Mouse (Mus musculus) limb, embryonic 12.5 days (tissue): ENCODE measurements around the gene Psme2. TPM values are rescaled to one million over a fixed set of nuclear protein-coding genes. Genes with fewer than 3 reads are reported as not detected.

Source experiments
- ATAC-seq: fragments of 200-750 bp; cut with Nextera tagmentation; 2 replicates; pipeline ENCODE4 v1.8.0; 2017; ENCODE audit warnings: low read depth, moderate TSS enrichment; ENCODE audit not compliant: insufficient number of reproducible peaks, insufficient read depth, low FRiP score, low TSS enrichment
- H3K27ac ChIP-seq: fragments of 300-500 bp; sonication (generic); 2 replicates; pipeline ENCODE4 v1.5.1; 2016; ENCODE audit warnings: mild to moderate bottlenecking, moderate library complexity
- H3K27me3 ChIP-seq: fragments of 300-500 bp; sonication (generic); 2 replicates; pipeline ENCODE4 v1.6.1; 2016; ENCODE audit warnings: mild to moderate bottlenecking, moderate library complexity
- H3K36me3 ChIP-seq: fragments of 300-500 bp; sonication (generic); 2 replicates; pipeline ENCODE4 v1.6.1; 2016; ENCODE audit warnings: mild to moderate bottlenecking, moderate library complexity
- H3K4me1 ChIP-seq: fragments of 300-500 bp; sonication (generic); replicated peaks from 2 replicates; pipeline ENCODE4 v1.6.1; 2016
- H3K4me2 ChIP-seq: fragments of 300-500 bp; sonication (generic); 2 replicates; pipeline ENCODE4 v1.6.1; 2016; ENCODE audit warnings: mild to moderate bottlenecking, moderate library complexity
- H3K4me3 ChIP-seq: fragments of 300-500 bp; sonication (generic); replicated peaks from 2 replicates; pipeline ENCODE4 v1.5.1; 2016; ENCODE audit warnings: mild to moderate bottlenecking
- H3K9ac ChIP-seq: fragments of 300-500 bp; sonication (generic); replicated peaks from 2 replicates; pipeline ENCODE4 v1.6.1; 2016; ENCODE audit warnings: mild to moderate bottlenecking, moderate library complexity
- H3K9me3 ChIP-seq: fragments of 300-500 bp; sonication (generic); 2 replicates; pipeline ENCODE4 v1.6.1; 2016; ENCODE audit warnings: mild to moderate bottlenecking, moderate library complexity
- WGBS: fragments of 180-500 bp; shearing (Covaris S2); methylation state at CpG from one replicate; pipeline ENCODE4 v1.1.7; 2016; 5-methylcytosine and 5-hydroxymethylcytosine counted together
- polyA plus RNA-seq: library from polyadenylated mRNA; unstranded; fragments of >200 nt; fragmentation: Nextera tagmentation; extraction: Ambion mirVana; gene quantifications from 2 replicates; pipeline ENCODE4 v1.2.1, GENCODE M21; 2016

Psme2 gene
- polyA plus RNA-seq, 1 experiment from 2014 or later: 260 TPM

DNA sequence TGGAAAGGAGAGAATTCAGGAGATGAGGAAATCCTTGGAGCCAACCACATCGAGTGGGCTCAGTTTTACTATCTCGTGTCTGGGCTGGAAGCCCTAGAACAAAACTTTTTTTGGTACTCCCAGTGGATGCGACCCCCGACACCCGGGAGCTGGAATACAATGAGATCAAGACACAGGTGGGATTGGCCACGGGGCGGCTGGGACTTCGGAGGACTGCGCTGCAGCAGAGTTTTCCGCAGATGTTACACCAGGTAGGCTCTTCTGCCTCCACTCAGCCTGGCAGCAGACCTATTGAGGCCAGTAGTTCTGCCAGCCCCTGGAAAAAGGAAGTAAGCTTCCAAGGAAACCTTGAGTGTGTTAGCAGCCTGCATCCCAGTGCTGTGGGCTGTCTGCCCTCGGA, 27.7 kb downstream of the Psme2 start:
- no peak for ATAC-seq
- no peak overlapping the region for H3K9ac ChIP-seq
- H3K4me1 ChIP-seq: peaks cover 14% of the 10 kb centered on the region
- no peaks in the 10 kb centered on the region for H3K9me3 ChIP-seq
- H3K36me3 ChIP-seq: peaks cover 52% of the 10 kb centered on the region
- H3K27me3 ChIP-seq: no peaks in the 10 kb centered on the region
- WGBS: 88% methylated on average over 11 of the region's 11 CpGs
- no peak overlapping the region for H3K4me3 ChIP-seq
- H3K27ac ChIP-seq: no peak overlapping the region
- H3K4me2 ChIP-seq: no peak overlapping the region

GRCm38 (mm10) chr14:55561860-55562259, 29.1 kb downstream of the Psme2 start:
- peak overlapping the region; percentile 66; the same call in 1 of the 2 replicates for H3K9ac ChIP-seq
- H3K9me3 ChIP-seq: no peaks in the 10 kb centered on the region
- peak overlapping the region; percentile 64; the same call in 1 of the 2 replicates for H3K4me3 ChIP-seq
- peaks cover 14% of the 10 kb centered on the region for H3K4me1 ChIP-seq
- no peak overlapping the region for H3K27ac ChIP-seq
- no peaks in the 10 kb centered on the region for H3K27me3 ChIP-seq
- no peak for ATAC-seq
- peaks cover 39% of the 10 kb centered on the region for H3K36me3 ChIP-seq
- WGBS: 81% methylated on average over 10 of the region's 10 CpGs
- no peak overlapping the region; the same call in 1 of the 2 replicates for H3K4me2 ChIP-seq

GRCm38 (mm10) chr14:55560202-55561073, 30.5 kb downstream of the Psme2 start, which contains the start of gene A730061H03Rik:
TSS of gene A730061H03Rik (minus strand) at chr14:55560406.
- Histone ChIP-seq H3K9ac (peak within 1 kb of the TSS; percentile 80), H3K4me3 (peak within 1 kb of the TSS; percentile 64), H3K27me3 (no peaks in the 10 kb centered on the region), H3K9me3 (no peaks in the 10 kb centered on the region), H3K36me3 (peaks cover 24% of the 10 kb centered on the region), H3K4me1 (peaks cover 14% of the 10 kb centered on the region), H3K4me2 (peak within 1 kb of the TSS; percentile 86), H3K27ac (peak within 1 kb of the TSS; percentile 98)
- ATAC-seq: peak; percentile 97
- WGBS: under 1% methylated on average over 51 of the region's 51 CpGs

DNA sequence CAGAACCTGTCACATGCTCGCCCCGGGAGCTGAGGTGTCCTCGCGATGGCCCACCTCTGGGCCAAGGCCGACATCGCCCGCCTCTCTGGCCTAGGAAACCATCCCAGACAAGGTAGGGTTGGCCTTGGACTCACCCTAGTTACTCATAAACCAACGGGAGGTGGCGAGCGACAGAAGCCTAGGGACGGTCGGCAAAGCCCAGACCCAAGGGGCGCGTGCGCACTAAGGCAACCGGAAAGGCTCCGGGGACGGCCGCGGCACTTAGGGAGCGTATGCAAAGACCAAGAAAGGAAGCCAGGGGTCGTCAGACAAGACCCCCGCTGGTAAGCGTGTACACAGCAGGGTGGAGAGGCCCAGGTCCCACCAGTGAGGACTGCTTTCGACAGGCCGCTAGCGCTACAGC, 31.1 kb downstream of the Psme2 start, which contains the start of gene Dcaf11:
TSS of gene Dcaf11 (plus strand) at position 208 of the 403 bp plus-strand sequence.
- H3K27me3 ChIP-seq: no peaks in the 10 kb centered on the region
- WGBS: under 1% methylated on average over 27 of the region's 27 CpGs

DNA sequence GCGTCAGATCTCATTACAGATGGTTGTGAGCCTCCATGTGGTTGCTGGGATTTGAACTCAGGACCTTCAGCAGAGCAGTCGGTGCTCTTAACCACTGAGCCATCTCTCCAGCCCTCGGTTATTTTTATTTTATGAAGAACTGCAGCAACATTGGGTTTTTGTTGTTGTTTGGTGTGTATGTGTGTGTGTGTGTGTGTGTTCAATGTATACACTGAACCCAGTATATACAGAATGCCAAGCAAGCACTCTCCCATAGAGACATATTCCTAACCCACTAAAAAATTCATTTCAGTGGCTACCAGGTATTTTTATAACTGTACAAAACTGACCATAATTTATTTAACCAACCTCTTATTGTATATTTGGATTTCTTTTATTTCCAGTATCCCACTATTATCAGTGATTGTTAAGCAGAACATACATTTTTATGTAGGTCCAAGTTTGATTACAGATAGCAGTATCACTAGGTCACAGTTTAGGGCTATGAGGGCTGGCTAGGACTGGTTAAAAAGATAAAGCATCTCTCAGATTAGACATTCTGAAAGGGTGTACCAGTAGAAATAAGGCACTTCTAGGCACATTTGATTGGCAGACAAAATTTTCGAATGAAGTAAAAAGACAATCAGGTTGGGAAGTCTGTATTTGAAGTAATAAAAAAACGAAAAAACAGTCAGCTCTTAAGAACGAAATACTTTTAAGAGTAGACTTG, 32.0 kb downstream of the Psme2 start:
- no peak for ATAC-seq
- Histone ChIP-seq H3K36me3 (peaks cover 9% of the 10 kb centered on the region), H3K9me3 (no peaks in the 10 kb centered on the region), H3K27ac (no peak overlapping the region; the same call in 1 of the 2 replicates), H3K4me2 (peak overlapping the region; percentile 86), H3K4me3 (peak overlapping the region; percentile 64), H3K4me1 (peaks cover 14% of the 10 kb centered on the region), H3K9ac (no peak overlapping the region; the same call in 1 of the 2 replicates), H3K27me3 (no peaks in the 10 kb centered on the region)
- 55% methylated on average over 6 of the region's 6 CpGs for WGBS

More for the DNA sequence above, 31.1 kb downstream of the Psme2 start, which contains the start of gene Dcaf11:
- Histone ChIP-seq H3K4me2 (peak within 1 kb of the TSS; percentile 86), H3K27ac (peak within 1 kb of the TSS; percentile 98), H3K9me3 (no peaks in the 10 kb centered on the region), H3K9ac (peak within 1 kb of the TSS; percentile 80), H3K4me1 (peaks cover 14% of the 10 kb centered on the region), H3K4me3 (peak within 1 kb of the TSS; percentile 64), H3K36me3 (peaks cover 18% of the 10 kb centered on the region)
- ATAC-seq: peak; percentile 84

DNA sequence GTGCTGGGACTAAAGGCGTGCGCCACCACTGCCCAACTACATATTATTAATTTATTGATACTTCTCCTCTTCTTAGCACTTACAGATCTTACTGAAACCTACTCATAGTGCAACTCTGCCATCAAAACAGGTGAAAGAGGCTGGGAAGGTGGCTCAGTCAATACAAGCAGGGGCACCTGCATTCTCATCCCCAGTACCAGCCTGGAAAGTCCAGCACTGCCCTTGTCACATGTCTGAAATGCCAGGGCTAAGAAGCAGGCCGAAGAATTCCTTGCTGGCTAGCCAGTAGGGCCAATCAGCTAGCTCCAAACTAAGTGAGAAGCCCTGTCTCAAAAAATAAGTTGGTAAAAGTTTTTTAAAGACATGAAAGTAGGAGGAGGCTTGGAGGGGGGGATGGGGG, 33.3 kb downstream of the Psme2 start:
- Histone ChIP-seq H3K27me3 (no peaks in the 10 kb centered on the region), H3K4me1 (peaks cover 14% of the 10 kb centered on the region), H3K9me3 (no peaks in the 10 kb centered on the region), H3K4me2 (no peak overlapping the region), H3K27ac (no peak overlapping the region), H3K4me3 (no peak overlapping the region), H3K36me3 (no peaks in the 10 kb centered on the region), H3K9ac (no peak overlapping the region)
- 84% methylated on average over 3 of the region's 3 CpGs for WGBS
- ATAC-seq: no peak

- Histone ChIP-seq H3K4me3 (no peak overlapping the region), H3K27me3 (no peaks in the 10 kb centered on the region), H3K36me3 (no peaks in the 10 kb centered on the region), H3K4me2 (no peak overlapping the region), H3K9ac (no peak overlapping the region), H3K27ac (no peak overlapping the region), H3K4me1 (peaks cover 11% of the 10 kb centered on the region), H3K9me3 (no peaks in the 10 kb centered on the region)
- no peak for ATAC-seq
- WGBS: 27% methylated on average over 5 of the region's 5 CpGs
Observed at GRCm38 (mm10) chr14:55557003-55557402, 33.9 kb downstream of the Psme2 start.

GRCm38 (mm10) chr14:55555788-55556187, 35.1 kb downstream of the Psme2 start:
- Histone ChIP-seq H3K4me1 (no peaks in the 10 kb centered on the region), H3K4me3 (no peak overlapping the region), H3K36me3 (0 out of 2 replicates have a peak, but pooled peaks cover under 1% of the 10 kb centered on the region), H3K9me3 (no peaks in the 10 kb centered on the region), H3K27ac (no peak overlapping the region), H3K4me2 (no peak overlapping the region), H3K9ac (no peak overlapping the region), H3K27me3 (no peaks in the 10 kb centered on the region)
- 83% methylated on average over 3 of the region's 3 CpGs for WGBS
- no peak for ATAC-seq

GRCm38 (mm10) chr14:55554635-55555034, 36.3 kb downstream of the Psme2 start:
- peaks cover 12% of the 10 kb centered on the region for H3K36me3 ChIP-seq
- no peaks in the 10 kb centered on the region for H3K9me3 ChIP-seq
- ATAC-seq: no peak
- no peaks in the 10 kb centered on the region for H3K27me3 ChIP-seq
- no peak overlapping the region for H3K27ac ChIP-seq
- no peaks in the 10 kb centered on the region for H3K4me1 ChIP-seq
- H3K4me2 ChIP-seq: no peak overlapping the region
- no peak overlapping the region for H3K9ac ChIP-seq
- no peak overlapping the region for H3K4me3 ChIP-seq

DNA sequence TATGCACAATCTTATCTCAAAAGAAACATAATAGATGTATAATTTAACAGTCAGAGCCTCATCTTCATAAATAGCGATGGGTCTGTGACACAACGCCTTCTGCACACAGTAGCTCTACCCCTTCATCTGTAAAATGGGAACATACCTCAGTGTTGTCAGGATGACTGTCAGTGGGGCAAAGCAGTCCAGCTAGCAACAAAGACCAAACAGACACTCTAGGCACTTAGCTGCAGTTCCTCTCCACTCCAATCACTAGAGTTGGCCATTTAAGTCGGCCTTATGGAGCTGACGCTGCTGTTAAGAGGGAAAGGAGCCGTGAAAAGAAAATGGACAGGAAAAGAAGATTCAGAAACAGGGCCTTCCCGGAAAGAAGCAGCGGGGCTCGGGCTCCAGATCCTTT, 39.1 kb downstream of the Psme2 start:
- H3K9ac ChIP-seq: no peak overlapping the region
- H3K4me3 ChIP-seq: no peak overlapping the region
- no peak overlapping the region for H3K4me2 ChIP-seq
- peaks cover 40% of the 10 kb centered on the region for H3K36me3 ChIP-seq
- H3K27me3 ChIP-seq: no peaks in the 10 kb centered on the region
- H3K4me1 ChIP-seq: no peaks in the 10 kb centered on the region
- no peak overlapping the region for H3K27ac ChIP-seq
- 93% methylated on average over 8 of the region's 8 CpGs for WGBS
- no peak for ATAC-seq
- H3K9me3 ChIP-seq: no peaks in the 10 kb centered on the region

- Histone ChIP-seq H3K4me2 (no peak overlapping the region), H3K36me3 (peaks cover 44% of the 10 kb centered on the region)
Observed at GRCm38 (mm10) chr14:55551347-55551746, 39.6 kb downstream of the Psme2 start.

More at GRCm38 (mm10) chr14:55551347-55551746, 39.6 kb downstream of the Psme2 start:
- no peak for ATAC-seq
- no peak overlapping the region for H3K4me3 ChIP-seq
- no peaks in the 10 kb centered on the region for H3K27me3 ChIP-seq
- no peak overlapping the region for H3K27ac ChIP-seq
- no peak overlapping the region for H3K9ac ChIP-seq
- 74% methylated on average over 5 of the region's 5 CpGs for WGBS
- H3K4me1 ChIP-seq: no peaks in the 10 kb centered on the region
- H3K9me3 ChIP-seq: no peaks in the 10 kb centered on the region
